Comparison of ENCODE assay signal across 11 mouse cellular contexts in the genomic region with DNA sequence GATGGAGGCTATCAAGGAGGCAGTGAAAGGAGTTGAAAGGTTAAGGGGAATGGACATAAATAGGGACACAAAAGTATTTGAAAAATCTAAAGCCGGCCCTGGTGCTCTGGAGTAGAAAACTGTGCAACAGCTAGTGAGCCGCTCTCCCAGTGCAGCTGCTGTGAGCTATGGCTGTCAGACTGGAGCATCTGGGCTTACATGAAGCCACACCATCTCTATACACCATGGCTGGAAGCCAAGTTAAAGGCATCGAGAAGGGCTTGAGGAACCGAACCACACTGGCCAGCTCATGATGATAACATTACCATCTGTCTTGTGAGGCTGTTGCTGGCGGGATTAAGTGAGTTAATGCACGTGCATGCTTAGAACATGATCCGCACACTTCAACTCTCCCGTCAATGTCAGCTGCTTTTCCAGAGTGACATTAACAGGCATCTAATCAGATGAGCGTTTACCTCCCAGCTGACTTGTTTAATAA. TPM values are rescaled to one million over a fixed set of nuclear protein-coding genes. Genes with fewer than 3 reads are reported as not detected.
DNase-seq lines count a peak whose midpoint lies in the region; ATAC-seq lines count a peak whose summit lies in the region.
"Had no signal": no experiment of that assay in that cellular context is flagged by ENCODE, and none has a peak within 500 bp of the region (broad histone marks: within the 10 kb centered on the region; RNA-seq: fewer than 3 reads in every experiment).

No protein-coding gene starts in this region.

- no peak overlapping the region for H3K27ac ChIP-seq in hindbrain, embryonic 12.5 days
- H3K27ac ChIP-seq in hindbrain, embryonic 10.5 days: no peak overlapping the region
- H3K27ac ChIP-seq in embryonic facial prominence, embryonic 13.5 days: no peak overlapping the region
- H3K27ac ChIP-seq in intestine, embryonic 15.5 days: no peak overlapping the region
- H3K27ac ChIP-seq in midbrain, embryonic 14.5 days (replicated peaks; ENCODE audit: low read depth, low read length): no peak overlapping the region
- H3K27ac ChIP-seq: liver, embryonic 13.5 days had no signal

- H3K9me3 ChIP-seq in hindbrain, embryonic 12.5 days (replicated peaks): no peaks in the 10 kb centered on the region
- H3K9me3 ChIP-seq in hindbrain, embryonic 10.5 days: no peaks in the 10 kb centered on the region
- no peaks in the 10 kb centered on the region for H3K9me3 ChIP-seq in embryonic facial prominence, embryonic 13.5 days
- no peaks in the 10 kb centered on the region for H3K9me3 ChIP-seq in intestine, embryonic 15.5 days
- H3K9me3 ChIP-seq in midbrain, embryonic 14.5 days (ENCODE audit: control insufficient read depth, low read length): no peaks in the 10 kb centered on the region
- H3K9me3 ChIP-seq: liver, embryonic 13.5 days had no signal

- no peak overlapping the region for H3K4me3 ChIP-seq in hindbrain, embryonic 12.5 days
- H3K4me3 ChIP-seq in hindbrain, embryonic 10.5 days: no peak overlapping the region
- no peak overlapping the region for H3K4me3 ChIP-seq in embryonic facial prominence, embryonic 13.5 days
- no peak overlapping the region for H3K4me3 ChIP-seq in intestine, embryonic 15.5 days (replicated peaks)
- H3K4me3 ChIP-seq in midbrain, embryonic 14.5 days (replicated peaks; ENCODE audit: low read depth, low read length): no peak overlapping the region
- H3K4me3 ChIP-seq: liver, embryonic 13.5 days had no signal

- H3K4me2 ChIP-seq in hindbrain, embryonic 12.5 days (replicated peaks): no peak overlapping the region
- H3K4me2 ChIP-seq in embryonic facial prominence, embryonic 13.5 days: no peak overlapping the region
- H3K4me2 ChIP-seq in intestine, embryonic 15.5 days (replicated peaks): no peak overlapping the region
- H3K4me2 ChIP-seq in midbrain, embryonic 14.5 days (ENCODE audit: low read length): no peak overlapping the region
- H3K4me2 ChIP-seq: liver, embryonic 13.5 days had no signal

- 65% methylated on average over 9 of the region's 9 CpGs for WGBS in hindbrain, embryonic 12.5 days
- 84% methylated on average over 9 of the region's 9 CpGs for WGBS in hindbrain, embryonic 10.5 days
- 61% methylated on average over 9 of the region's 9 CpGs for WGBS in embryonic facial prominence, embryonic 13.5 days
- WGBS in intestine, embryonic 15.5 days: 42% methylated on average over 9 of the region's 9 CpGs
- 53% methylated on average over 9 of the region's 9 CpGs for WGBS in midbrain, embryonic 14.5 days

- H3K36me3 ChIP-seq in hindbrain, embryonic 12.5 days: 0 out of 2 replicates have a peak, but pooled peaks cover 3% of the 10 kb centered on the region
- H3K36me3 ChIP-seq in hindbrain, embryonic 10.5 days: no peaks in the 10 kb centered on the region
- no peaks in the 10 kb centered on the region for H3K36me3 ChIP-seq in embryonic facial prominence, embryonic 13.5 days
- H3K36me3 ChIP-seq in intestine, embryonic 15.5 days: no peaks in the 10 kb centered on the region
- H3K36me3 ChIP-seq in midbrain, embryonic 14.5 days (ENCODE audit: control insufficient read depth, insufficient read depth, low read length): peaks cover 11% of the 10 kb centered on the region; the same call in 1 of the 2 replicates
- H3K36me3 ChIP-seq: liver, embryonic 13.5 days had no signal

- no peak overlapping the region for H3K9ac ChIP-seq in hindbrain, embryonic 12.5 days
- no peak overlapping the region for H3K9ac ChIP-seq in embryonic facial prominence, embryonic 13.5 days
- no peak overlapping the region for H3K9ac ChIP-seq in intestine, embryonic 15.5 days
- no peak overlapping the region for H3K9ac ChIP-seq in midbrain, embryonic 14.5 days (replicated peaks; ENCODE audit: low read length)
- H3K9ac ChIP-seq: liver, embryonic 13.5 days had no signal

- H3K27me3 ChIP-seq in hindbrain, embryonic 12.5 days: no peaks in the 10 kb centered on the region
- H3K27me3 ChIP-seq in hindbrain, embryonic 10.5 days (ENCODE audit: insufficient read depth, poor library complexity, severe bottlenecking): no peaks in the 10 kb centered on the region
- H3K27me3 ChIP-seq in embryonic facial prominence, embryonic 13.5 days: no peaks in the 10 kb centered on the region
- no peaks in the 10 kb centered on the region for H3K27me3 ChIP-seq in intestine, embryonic 15.5 days (replicated peaks)
- no peaks in the 10 kb centered on the region for H3K27me3 ChIP-seq in midbrain, embryonic 14.5 days (ENCODE audit: control insufficient read depth, insufficient read depth, low read length)
- H3K27me3 ChIP-seq: liver, embryonic 13.5 days had no signal

- ATAC-seq in hindbrain, embryonic 12.5 days (ENCODE audit: low FRiP score): peak; percentile 62; the same call in 1 of the 2 replicates
- ATAC-seq in embryonic facial prominence, embryonic 13.5 days (ENCODE audit: insufficient number of reproducible peaks, insufficient read depth, low FRiP score, low TSS enrichment, low read depth): 0 out of 2 replicates have a peak, but pooled peaks have one; percentile 37
- ATAC-seq in intestine, embryonic 15.5 days: peak; percentile 65
- ATAC-seq in midbrain, embryonic 14.5 days (ENCODE audit: low FRiP score, low TSS enrichment): no peak
- ATAC-seq: CD4-positive, CD25-positive, alpha-beta regulatory T cell, adult 4 months had no signal

- no peak for DNase-seq in hindbrain, embryonic 10.5 days (ENCODE audit: low spot score)
- DNase-seq in midbrain, embryonic 14.5 days: peak; percentile 38
- DNase-seq in c-Kit-positive CD71-positive TER-119-positive erythroid progenitor cells, embryonic 14.5 days (ENCODE audit: low spot score): no peak
- no peak for DNase-seq in spleen, postnatal 36 days (ENCODE audit: low spot score in 2 of 2)
- DNase-seq in urinary bladder, postnatal 10 days (ENCODE audit: low spot score): no peak
- DNase-seq: gastrocnemius, postnatal 36 days; liver, embryonic 13.5 days had no signal

- 0 out of 2 replicates have a peak, but pooled peaks cover 3% of the 10 kb centered on the region for H3K4me1 ChIP-seq in hindbrain, embryonic 12.5 days
- H3K4me1 ChIP-seq in hindbrain, embryonic 10.5 days (replicated peaks): peaks cover 14% of the 10 kb centered on the region
- H3K4me1 ChIP-seq in embryonic facial prominence, embryonic 13.5 days: no peaks in the 10 kb centered on the region
- no peaks in the 10 kb centered on the region for H3K4me1 ChIP-seq in intestine, embryonic 15.5 days (replicated peaks)
- H3K4me1 ChIP-seq in midbrain, embryonic 14.5 days (ENCODE audit: control insufficient read depth, insufficient read depth, low read length): peaks cover 6% of the 10 kb centered on the region; the same call in 1 of the 2 replicates
- H3K4me1 ChIP-seq: liver, embryonic 13.5 days had no signal

RNA-seq across cellular contexts. Expression of a gene that starts 53.8 kb away (rescaled TPM):
- 126 and 140 TPM in 2 replicates for polyA plus RNA-seq in hindbrain, embryonic 12.5 days (2016; fragmentation: Nextera tagmentation; extraction: Ambion mirVana)
- polyA plus RNA-seq in hindbrain, embryonic 10.5 days (2016; fragmentation: Nextera tagmentation; extraction: Ambion mirVana): 15.8 and 51.7 TPM in 2 replicates
- 43.6 and 47.7 TPM in 2 replicates for polyA plus RNA-seq in embryonic facial prominence, embryonic 13.5 days (2015; fragmentation: Nextera tagmentation; extraction: Ambion mirVana)
- polyA plus RNA-seq in intestine, embryonic 15.5 days (2015; fragmentation: Nextera tagmentation; extraction: Ambion mirVana): 21.3 and 22.0 TPM in 2 replicates
- polyA plus RNA-seq in midbrain, embryonic 14.5 days (2014; fragmentation: Nextera tagmentation; extraction: Ambion mirVana): 87.3 and 93.9 TPM in 2 replicates
